Mouse (Mus musculus): Measurements from ENCODE around the gene 4933406M09Rik.
A peak's percentile ranks its signal among the peaks of the same experiment; 100 is the strongest.

The 4933406M09Rik gene

DNA sequence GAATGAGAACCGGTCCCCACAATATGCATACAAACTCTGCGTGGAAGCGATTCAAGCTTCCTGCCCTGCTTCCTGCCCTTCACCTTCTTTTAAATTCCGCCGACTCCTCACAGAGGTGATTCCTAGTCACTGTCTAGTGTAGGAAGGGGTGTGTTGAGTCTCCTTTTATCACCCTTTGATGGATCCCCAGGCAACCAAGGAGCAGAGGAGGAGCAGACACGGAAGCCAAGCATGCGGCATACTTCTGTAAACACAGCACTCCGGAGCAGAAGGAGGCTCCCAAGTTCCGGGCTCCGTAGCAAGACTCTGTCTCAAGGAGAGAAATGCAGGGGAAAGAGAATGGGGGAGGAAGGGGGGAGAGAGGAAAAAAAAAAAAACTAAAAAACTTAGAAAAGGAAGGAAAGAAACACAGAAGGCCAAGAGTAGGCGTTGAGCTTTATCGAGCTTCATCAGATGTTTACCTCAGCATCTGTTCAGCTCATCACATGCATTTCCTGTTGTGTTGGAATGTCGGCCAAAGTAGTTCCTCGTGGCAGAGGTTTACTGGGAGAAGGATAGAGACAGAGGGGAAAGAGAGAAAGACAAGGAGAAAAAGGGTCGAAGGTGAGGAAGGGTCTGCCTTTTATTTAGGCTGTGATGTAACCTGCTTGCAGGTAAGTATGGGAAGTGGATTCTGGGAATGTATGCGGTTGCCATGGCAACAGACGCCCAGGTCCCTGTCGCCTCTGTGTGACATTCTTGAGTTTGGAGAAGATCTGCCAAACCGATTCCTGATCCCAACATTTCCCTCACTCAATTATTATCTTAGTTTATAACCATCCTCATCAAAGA lies 3.7 kb upstream of the 4933406M09Rik start:
- peak in 1 of 2 experiments; percentile 20 for DNase-seq

GRCm38 (mm10) chr1:134384581-134384980 lies 1.2 kb upstream of the 4933406M09Rik start:
- DNase-seq: no peak

- no peak for DNase-seq
These were observed 564 bp upstream of the 4933406M09Rik start for GRCm38 (mm10) chr1:134385176-134385575.

- no peak for DNase-seq
These were observed 8.1 kb downstream of the 4933406M09Rik start for GRCm38 (mm10) chr1:134393827-134394226.

DNA sequence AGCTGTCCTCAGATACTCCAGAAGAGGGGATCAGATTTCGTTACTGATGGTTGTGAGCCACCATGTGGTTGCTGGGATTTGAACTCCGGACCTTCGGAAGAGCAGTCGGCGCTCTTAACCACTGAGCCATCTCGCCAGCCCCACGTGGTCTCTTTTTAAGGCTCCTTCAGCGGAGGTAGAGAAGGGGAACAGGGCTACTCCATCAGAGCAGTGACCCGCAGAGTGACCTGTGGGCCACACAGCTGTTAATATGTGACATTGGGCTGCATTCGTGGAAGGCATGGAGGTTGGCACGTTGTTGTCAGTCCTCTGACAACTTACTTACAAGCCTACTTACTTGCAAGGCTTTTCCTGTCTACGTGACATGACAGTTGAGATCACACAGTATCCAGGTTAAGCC lies 12.5 kb downstream of the 4933406M09Rik start:
- DNase-seq: no peak

GRCm38 (mm10) chr1:134399735-134400134 lies 14.0 kb downstream of the 4933406M09Rik start:
- no peak for DNase-seq

DNA sequence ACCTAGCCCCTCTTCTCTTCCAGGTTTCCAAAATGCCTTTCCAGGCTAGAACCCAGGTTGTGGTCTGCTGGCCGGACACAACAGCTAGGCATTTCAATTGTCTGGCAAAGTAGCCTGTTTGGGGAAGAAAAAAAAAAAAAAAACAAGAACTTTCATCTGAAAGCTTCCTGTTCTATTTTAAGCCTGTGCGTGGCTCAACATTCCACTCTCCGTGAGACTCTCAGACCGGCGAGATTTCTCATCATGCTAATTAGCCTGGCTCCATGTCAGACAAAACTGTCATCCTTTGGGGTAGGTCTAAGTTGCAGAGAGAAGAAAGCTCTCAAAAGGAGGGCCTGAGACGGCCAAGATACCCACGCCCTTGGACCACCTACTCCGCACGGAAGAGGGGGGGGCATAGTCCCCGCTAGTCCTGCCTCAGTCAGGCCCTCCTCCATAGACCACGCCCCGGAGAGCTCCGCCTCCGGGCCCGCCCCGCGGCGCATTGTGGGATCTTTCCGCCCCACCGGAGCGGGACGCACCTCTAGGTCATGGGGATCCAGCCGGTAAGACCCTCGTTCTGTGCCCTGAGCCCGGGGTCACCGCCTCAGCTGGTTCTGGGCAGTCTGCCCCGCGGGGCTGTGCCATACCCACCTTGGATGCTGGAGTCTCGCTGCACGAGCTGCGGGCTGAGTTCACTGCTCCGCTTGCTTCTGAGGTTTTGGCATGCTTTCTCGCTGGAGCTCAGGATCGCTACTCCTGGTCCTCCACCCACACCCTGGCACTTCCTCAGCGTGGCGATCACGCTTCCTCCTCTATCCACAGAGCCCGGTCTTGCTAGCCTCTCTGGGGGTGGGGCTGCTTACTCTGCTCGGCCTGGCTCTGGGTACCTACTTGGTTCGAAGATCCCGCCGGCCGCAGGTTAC lies 20.0 kb downstream of the 4933406M09Rik start, which contains the start of gene Cyb5r1:
Gene Cyb5r1, plus strand, starts transcription at position 51 of the 905 bp plus-strand sequence.
- DNase-seq: peak; percentile 76 to 81

- DNase-seq: no peak
These were observed 20.7 kb downstream of the 4933406M09Rik start for GRCm38 (mm10) chr1:134406414-134406771.

DNA sequence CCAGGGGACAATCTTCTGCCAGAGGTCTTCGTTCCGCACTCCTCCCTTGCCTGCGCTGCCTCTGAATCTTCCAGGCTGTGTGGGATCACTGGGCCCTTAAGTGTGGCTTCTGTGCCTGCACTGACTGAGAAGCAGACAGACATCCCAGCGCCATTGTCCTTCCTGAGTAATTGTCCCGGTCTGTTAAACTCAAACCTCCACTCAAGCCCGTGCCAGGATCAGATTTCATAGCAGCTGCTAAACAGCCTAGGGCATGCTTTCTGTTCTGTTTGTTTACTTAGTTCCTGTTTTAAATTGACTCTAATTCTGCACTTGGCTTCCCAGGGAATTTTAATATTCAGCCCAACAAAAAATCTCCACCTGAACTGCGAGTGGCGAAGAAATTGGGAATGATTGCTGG lies 22.3 kb downstream of the 4933406M09Rik start:
- DNase-seq: no peak

GRCm38 (mm10) chr1:134411706-134412629 lies 26.2 kb downstream of the 4933406M09Rik start:
- no peak for DNase-seq

DNA sequence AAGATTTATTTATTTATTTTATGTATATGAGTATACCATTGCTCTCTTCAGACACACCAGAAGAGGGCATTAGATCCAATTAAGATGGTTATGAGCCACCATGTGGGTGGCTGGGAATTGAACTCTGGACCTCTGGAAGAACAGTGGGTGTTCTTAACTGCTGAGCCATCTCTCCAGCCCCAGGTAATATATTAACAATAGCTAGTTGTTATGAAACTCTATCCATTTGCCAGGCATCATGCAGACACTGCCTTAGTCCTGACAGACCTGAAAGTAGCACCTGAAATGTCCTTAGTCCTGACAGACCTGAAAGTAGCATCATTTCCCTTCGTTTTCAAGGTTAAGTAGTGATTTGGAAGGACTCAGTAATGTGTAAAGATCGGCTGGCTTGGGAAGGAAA lies 28.3 kb downstream of the 4933406M09Rik start:
- no peak for DNase-seq

DNA sequence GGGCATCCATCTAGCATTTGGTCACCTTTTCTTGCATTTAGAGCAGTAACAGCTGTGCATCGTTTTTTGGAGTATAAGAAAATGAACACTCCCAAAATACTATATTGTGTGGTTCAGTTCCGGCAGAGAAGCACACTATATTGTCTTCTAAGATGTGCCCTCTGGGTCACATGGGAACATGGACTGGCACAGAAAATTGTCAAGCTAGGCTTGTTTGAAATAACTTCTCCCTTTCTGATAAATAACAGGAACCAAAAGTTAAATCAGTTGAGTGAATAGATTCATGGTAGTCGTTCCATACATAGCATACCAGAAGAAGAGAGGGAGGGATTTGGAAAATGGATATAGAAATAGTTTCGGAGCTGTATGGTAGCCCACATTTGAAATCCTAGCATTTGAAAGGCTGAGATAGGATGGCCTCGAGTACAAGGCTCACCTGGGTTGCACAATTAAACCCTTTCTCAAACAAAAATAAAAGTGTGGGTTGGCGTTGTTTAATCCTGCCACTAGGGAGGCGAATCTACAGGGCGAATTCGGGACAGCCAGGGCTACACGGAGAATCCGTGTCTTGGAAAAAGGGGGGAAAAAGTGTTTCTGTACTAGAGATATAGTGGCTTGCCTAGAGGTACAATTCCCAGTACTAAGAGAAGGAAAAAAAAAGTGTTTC lies 28.9 kb downstream of the 4933406M09Rik start:
- no peak for DNase-seq

DNA sequence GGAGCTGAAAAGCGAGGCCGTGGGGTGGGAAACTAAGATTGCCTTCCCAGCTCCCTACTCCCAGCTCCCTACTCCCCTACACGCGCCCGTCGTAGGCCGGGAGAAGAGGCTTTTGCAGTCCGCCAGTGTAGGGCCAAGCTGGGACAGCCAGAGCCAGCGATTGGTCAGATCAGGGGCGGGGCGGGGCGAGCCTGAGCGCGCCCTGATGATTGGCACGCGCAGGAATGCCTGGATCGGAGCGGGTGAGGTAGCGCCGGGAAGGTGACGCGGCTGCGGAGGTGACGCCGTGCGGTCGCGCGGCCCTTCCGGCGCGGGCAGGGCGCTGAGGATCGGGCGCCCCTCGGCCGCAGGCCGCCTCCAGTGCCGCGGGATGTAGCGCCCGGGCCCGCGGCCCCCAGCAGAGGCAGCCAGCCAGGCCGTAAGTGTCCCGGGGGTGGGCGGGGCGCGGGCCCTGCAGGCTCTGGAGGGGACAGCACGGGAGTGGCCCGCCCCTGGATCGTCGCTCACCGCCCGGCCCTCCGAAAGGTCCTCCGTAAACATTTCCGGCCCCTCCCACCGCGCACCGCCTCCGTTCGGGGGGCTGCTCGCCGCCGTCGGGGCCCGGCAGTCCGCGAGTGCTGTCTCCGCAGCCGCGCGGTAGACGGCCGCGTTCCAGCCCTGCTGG lies 29.6 kb downstream of the 4933406M09Rik start, which contains the start of gene Adipor1:
Gene Adipor1, plus strand, starts transcription at position 211 of the 664 bp plus-strand sequence.
- peak; percentile 98 to 99 for DNase-seq

GRCm38 (mm10) chr1:134418414-134418975 lies 32.8 kb downstream of the 4933406M09Rik start:
- DNase-seq: no peak

DNA sequence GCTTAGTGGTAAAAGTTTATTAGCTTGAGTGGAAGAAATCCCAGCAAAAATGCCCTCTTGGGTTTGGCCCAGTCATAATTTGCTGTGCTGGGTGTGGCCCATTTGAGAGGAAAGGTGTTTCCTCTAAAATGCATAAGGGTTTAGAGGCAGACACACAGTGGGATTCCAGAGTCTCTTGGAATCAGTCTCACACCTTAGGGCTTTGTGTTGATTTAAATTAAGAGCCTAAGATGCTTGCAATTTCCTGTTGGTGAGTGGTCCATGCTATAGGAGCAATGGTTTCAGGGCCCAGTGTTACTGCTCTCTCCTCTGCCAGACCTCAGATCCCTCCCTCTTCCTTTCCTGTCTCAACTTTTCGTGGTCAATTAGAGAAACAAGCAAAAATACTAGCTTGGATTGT lies 33.4 kb downstream of the 4933406M09Rik start:
- DNase-seq: no peak

GRCm38 (mm10) chr1:134419751-134420458 lies 34.2 kb downstream of the 4933406M09Rik start:
- no peak for DNase-seq

DNA sequence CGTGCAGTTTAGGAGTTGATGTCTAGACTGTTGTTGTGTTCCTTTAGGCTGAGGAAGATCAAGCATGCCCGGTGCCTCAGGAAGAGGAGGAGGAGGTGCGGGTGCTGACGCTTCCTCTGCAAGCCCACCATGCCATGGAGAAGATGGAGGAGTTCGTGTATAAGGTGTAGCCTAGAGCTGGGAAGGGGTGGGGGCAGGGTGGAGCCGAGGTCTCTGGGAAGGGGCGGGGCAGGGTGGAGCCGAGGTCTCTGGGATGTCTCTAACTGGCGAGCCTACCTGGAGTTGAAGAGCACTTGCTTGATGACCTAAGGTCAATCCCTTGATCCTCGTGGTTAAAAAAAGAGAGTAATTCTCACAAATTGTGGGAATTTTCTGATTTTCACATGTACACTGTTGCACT lies 38.2 kb downstream of the 4933406M09Rik start:
- DNase-seq: no peak

DNA sequence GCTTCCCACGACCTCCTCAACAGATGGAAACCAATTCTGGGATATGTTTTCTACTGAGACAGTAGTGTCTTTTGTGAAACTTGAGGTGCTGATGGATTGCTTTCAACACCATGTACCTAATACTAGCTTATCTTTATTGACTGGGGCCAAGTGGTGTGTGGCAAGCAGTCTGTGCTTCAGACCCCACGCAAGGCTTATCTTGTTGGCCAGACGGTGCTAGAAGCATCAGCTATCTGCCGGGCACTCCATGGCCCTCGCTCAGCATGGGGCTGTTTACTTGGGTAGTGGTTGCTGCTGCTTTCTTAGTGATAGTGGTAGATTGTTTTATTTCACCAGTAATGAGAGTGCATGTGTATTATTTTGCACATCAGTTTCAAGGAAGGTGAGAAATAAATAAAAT lies 40.5 kb downstream of the 4933406M09Rik start:
- DNase-seq: no peak

DNA sequence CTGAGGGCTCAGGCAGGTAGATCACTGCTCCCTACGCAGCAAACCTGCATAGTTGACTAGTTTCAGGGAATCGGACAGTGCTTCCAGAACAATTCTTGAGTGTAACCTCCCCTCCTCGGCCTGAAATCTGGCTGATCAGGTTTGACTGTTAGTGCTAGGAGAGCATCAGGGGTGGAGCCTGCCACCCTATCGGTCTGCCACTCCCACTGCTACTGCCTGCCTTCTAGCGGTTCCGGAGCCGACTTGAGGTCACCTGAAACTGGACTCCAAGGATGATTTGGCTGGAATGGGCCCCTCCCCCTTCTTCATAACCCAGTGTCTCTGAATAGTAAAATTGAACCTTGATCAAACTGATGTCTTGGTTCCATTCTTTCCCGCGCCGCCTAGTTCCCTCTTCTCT lies 47.3 kb downstream of the 4933406M09Rik start:
- no peak for DNase-seq

GRCm38 (mm10) chr1:134433473-134433872 lies 47.7 kb downstream of the 4933406M09Rik start:
- no peak for DNase-seq
